Mouse (Mus musculus) 3134 (cell line): ENCODE results near the gene Nme3.
A peak's percentile ranks its signal among the peaks of the same experiment; 100 is the strongest.
"Not testable (repeated sequence)": the region's sequence is repeated elsewhere in the genome, so short reads cannot be mapped to it uniquely, and the experiment has no call there.

Source experiments
- DNase-seq: peaks from one replicate; pipeline ENCODE4 v3.0.0-alpha.2; 2011; ENCODE audit warnings: low spot score; ENCODE audit not compliant: insufficient read length; ENCODE audit errors: extremely low read depth

Gene Nme3

DNA sequence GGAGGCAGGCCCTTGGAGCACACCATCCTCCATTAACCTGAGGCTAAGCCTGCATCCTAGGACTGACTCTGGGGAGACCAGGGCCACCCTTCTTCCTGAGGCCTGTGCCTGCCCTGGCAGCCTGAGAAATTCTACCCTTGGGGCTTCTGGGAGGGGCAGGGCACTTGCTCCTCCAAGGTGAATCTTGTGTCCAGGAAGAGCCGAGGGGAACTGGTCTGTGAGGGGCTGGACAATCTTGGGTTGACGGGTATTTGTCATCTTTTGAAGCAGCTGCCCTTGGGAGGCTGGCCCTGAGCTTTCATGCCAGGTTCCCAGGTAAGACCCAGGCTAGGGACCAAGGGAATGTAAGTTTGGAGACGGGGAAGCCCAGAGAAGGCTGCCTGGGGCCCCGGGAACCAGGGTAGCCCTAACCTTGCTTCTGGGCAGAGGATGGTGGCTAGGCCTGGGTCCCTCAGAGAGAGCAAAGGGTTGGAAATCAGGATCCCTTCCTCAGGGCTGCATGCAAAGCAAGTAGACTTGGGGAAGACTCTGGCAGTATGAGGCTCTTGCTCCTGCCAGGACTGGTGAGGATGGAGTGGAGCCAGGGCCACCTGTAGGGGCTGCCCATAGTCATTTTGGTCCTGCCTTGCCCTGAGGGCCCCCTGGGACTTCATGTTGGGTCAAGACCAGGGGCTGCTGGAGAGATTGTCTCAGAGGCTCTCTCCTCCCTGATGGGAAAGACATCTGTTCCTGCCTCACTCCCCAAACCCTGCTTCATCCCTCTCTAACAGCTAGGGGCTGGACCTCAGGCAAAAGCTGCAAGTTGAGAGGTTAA, 1.9 kb downstream of the Nme3 start:
- DNase-seq = no peak

DNA sequence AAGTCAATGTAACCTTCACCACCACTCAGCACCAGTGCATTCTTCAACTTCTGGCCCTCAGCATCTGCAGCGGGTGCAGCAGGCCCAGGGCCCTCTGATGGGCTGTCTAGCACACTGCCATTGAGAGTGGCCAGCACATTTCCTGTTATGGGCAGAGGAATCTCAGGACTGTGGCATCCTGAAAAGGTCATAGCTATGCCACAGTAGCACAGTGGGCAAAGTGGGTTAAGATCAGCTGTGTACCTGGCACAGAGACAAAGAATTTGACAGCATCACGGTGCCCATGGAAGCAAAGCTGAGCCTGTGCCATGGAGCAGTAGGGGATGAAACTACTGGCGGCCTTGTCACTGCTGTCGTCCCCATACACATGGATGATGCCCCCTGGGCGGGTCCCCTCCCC, 2.9 kb downstream of the Nme3 start:
- no peak for DNase-seq

DNA sequence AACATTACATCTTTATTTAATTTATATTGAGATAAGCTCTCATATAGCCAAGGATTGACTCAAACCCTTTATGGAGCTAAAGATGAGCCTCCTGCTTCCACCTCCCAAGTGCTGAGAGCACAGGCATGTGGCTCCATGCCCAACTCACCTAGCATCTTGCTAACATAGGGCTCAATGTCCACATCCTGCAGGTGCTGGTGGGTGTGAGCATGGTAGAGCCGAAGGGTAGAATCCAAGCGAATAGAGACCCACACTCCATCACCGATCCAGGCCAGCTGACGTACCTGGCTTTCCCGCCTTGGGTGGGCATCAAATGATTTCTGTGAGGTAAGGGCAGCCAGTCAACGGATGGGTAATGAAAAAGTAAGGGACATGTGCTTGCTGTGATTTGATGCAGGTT, 3.7 kb downstream of the Nme3 start:
- no peak for DNase-seq

GRCm38 (mm10) chr17:24902124-24902523, 5.8 kb downstream of the Nme3 start:
- DNase-seq = no peak

- DNase-seq = no peak
These were observed 6.6 kb downstream of the Nme3 start for GRCm38 (mm10) chr17:24902671-24903474.

GRCm38 (mm10) chr17:24903767-24904166, 7.5 kb downstream of the Nme3 start:
- no peak for DNase-seq

DNA sequence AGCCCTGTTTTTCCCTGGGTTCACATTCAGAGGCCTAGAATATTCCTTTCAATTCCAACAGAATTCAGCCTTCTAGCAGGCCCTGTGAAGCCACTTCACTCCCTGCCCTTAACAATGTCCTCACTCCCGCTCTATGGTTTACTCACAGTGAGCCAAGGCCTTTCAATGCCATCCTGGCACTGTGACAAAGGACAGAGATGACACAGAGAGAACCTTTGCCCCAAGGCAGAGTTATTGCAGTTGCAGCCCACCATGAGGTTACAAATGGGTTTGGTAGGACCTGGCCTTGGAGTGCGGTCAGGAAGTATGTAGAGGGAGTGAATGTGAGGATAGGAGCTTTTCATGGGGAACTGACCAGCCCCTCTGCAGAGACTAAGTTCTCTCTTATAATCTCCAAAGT, 11.3 kb downstream of the Nme3 start:
- DNase-seq = no peak

DNA sequence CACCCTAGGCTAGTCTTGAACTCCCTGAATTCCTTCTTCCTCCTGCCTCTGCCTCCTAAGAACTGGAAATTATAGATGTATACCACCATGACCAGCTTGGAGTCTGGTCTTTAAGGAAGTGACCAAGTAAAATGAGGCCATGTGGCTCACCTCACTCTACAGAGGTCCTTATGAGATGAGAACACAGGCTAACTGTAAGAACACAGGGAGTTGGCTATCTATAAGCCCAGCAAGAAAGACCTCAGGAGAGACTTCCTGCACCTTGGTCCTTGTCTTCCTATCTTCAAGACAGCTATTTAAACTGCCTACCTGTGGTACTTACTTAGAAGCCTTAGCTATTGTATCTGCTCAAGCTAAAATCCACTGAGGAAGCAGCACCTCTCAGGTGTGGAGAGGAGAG, 17.7 kb downstream of the Nme3 start:
- DNase-seq = no peak

DNA sequence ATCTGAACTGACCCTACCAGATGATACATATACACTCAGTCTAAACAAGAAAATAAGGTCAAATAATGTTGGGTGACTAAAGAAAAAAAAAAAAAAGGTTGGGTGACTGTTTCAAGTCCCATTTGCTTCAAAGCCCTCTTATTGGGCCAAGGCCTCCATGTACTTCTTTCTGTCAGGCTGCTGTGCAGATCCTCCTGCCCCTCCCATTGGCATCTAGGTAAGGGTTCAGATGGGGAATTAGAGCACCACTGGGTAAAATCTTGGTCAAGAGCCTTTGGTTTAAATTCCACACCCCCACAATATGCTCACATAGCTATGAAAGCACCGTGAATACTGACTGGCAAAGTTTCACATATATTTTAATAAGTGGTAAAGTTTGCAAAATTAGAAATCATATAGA, 26.9 kb downstream of the Nme3 start:
- DNase-seq = no peak

DNA sequence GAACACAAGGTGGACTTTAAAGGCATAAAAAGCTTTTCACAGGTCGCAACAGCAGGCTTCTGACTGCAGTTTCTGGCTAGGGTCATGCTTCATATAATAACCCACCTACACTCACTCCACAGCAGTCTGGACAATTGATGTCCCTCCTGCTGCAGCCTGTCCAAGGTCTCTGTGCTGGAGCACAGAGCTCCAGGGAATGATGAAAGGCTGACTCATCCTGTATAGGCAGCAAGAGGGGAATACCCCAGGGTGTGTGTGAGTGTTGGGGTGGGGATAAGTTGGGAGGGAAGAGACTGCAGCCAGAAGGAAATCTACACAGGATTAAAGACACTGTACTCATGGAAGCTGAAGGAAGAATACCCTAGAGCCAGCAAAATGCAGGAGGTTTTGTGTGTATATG, 33.2 kb downstream of the Nme3 start:
- peak; percentile 63 for DNase-seq

GRCm38 (mm10) chr17:24932431-24932830, 36.1 kb downstream of the Nme3 start:
- DNase-seq = no peak

GRCm38 (mm10) chr17:24933163-24933562, 36.9 kb downstream of the Nme3 start:
- DNase-seq = no peak

DNA sequence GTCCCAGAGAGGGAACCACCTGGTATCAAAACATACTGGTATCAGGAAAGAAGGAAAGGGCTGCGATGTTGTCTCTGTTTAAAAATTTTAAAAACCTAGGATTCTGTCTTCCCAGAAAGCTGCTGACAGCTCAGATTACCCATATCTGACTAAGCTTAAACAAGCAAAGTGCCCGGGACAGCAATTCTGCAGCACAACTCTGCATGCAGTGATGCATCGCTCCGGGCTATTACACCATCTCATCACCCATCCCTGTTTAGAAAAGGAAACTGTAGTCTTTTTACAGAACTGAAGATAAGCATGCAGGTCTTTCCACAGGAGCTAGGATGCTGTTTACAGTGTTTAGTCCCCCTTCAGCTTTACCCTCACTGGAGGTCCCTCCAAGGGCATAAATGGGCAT, 38.6 kb downstream of the Nme3 start:
- DNase-seq = no peak

GRCm38 (mm10) chr17:24935666-24936065, 39.4 kb downstream of the Nme3 start:
- no peak for DNase-seq

GRCm38 (mm10) chr17:24936259-24937237, 40.2 kb downstream of the Nme3 start, which contains the start of gene Mapk8ip3:
Gene Mapk8ip3, minus strand, starts transcription at chr17:24936977.
- peak; percentile 97 for DNase-seq

DNA sequence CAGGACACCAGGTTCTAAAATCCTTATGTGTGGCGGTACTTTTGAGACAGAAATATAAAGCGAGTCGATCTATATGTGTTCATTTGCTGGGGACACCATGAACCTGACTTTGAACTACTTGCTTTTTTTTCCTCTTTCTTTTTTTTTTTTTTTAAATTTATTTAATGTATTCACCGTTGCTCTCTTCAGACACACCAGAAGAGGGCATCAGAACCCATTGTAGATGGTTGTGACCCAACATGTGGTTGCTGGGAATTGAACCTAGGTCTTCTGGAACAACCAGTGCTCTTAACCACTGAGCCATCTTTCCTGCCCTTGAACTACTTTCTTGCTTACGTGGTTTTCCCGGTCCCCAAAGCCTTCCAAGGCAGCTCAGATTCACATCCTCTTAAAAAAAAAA, 41.0 kb downstream of the Nme3 start:
- no peak for DNase-seq

GRCm38 (mm10) chr17:24942453-24942852, 46.2 kb downstream of the Nme3 start:
- not testable (repeated sequence) for DNase-seq

DNA sequence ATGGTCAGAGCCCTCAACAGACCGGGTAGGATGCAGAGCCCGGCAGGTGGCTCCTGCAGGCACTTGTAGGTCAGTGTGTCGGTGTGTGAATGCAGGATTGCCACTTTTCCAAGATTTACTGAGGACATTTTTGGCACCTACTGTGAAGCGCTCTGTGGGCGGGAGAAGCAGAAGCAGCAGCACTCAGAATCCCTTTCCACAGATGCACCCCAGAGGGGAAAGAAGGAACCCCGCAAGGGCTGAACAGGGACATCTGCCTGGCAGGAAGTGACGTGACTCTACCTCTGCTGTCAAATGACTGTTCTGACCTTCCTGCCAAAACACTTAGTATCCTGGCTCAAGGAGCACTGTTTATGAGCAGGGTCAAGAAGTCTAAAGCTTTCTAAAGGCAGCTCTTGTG, 46.7 kb downstream of the Nme3 start:
- no peak for DNase-seq

- not testable (repeated sequence) for DNase-seq
These were observed 47.3 kb downstream of the Nme3 start for GRCm38 (mm10) chr17:24943589-24943988.
